Mouse (Mus musculus): Measurements from ENCODE around the gene Sphkap.

GRCm38 (mm10) chr1:83389419-83389818 lies 18.6 kb downstream of the Sphkap start:
- no peak for TF ChIP-seq POLR2A (IDR thresholded peaks at IDR 0.05; ENCODE audit: insufficient read depth, low read depth, low read length)
- TF ChIP-seq CTCF (IDR thresholded peaks at IDR 0.05; ENCODE audit: insufficient read depth, low read depth, low read length): no peak
